8 mouse cellular contexts compared by ENCODE assay signal in the genomic region with DNA sequence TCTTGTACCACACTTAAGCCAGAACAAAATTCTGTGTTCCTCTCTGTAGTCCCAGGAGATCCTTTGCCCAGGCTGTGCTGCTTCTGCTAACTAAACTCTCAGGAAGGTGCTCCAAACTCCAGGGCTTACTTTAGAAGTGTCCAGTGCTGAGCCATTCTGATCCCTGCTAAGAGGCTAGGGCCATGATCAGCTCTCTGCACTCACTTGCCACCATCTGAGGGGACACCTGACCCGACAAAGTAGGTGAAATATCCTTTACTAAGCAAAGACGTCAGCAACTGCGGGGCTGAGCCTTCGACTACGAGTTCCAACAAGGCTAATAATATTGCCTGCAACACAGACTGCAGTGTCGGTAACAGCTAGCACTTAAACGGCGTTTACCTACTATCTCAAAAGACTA. TPM values are rescaled to one million over a fixed set of nuclear protein-coding genes. Genes with fewer than 3 reads are reported as not detected.
A peak's percentile ranks its signal among the peaks of the same experiment; 100 is the strongest.
DNase-seq lines count a peak whose midpoint lies in the region; ATAC-seq and TF ChIP-seq lines count a peak whose summit lies in the region.

No protein-coding gene starts in this region.

- ATAC-seq in heart, embryonic 14.5 days (ENCODE audit: insufficient number of reproducible peaks, insufficient read depth, low FRiP score, low read depth) = no peak
- no peak for ATAC-seq in G1E (ENCODE audit: extremely low read depth, insufficient number of reproducible peaks, low FRiP score, poor library complexity, severe bottlenecking)
- ATAC-seq in forebrain, embryonic 13.5 days = no peak
- ATAC-seq in liver, embryonic 15.5 days (ENCODE audit: insufficient read depth) = no peak

- 3% methylated on average over 8 of the region's 8 CpGs for WGBS in heart, embryonic 14.5 days
- 4% methylated on average over 8 of the region's 8 CpGs for WGBS in forebrain, embryonic 13.5 days
- 2% methylated on average over 8 of the region's 8 CpGs for WGBS in liver, embryonic 15.5 days (ENCODE audit: insufficient replicate concordance)

- DNase-seq in heart, adult 9 months (ENCODE audit: low spot score in 2 of 2) = no peak
- DNase-seq in G1E (ENCODE audit: low spot score) = peak; percentile 2
- DNase-seq in yolk sac, embryonic 10.5 days (ENCODE audit: low spot score) = peak; percentile 11
- DNase-seq in Muller cell, postnatal 12 days (ENCODE audit: inconsistent ontology term) = no peak
- DNase-seq in left cerebral cortex, adult 8-10 months (ENCODE audit: low spot score in 2 of 2) = no peak

- H3K27me3 ChIP-seq in heart, embryonic 14.5 days (ENCODE audit: control insufficient read depth, insufficient read depth, low read length) = no peaks in the 10 kb centered on the region
- peaks cover 4% of the 10 kb centered on the region; the same call in 1 of the 2 replicates for H3K27me3 ChIP-seq in G1E (ENCODE audit: insufficient read depth, low read length)
- no peaks in the 10 kb centered on the region for H3K27me3 ChIP-seq in forebrain, embryonic 13.5 days
- H3K27me3 ChIP-seq in liver, embryonic 15.5 days = no peaks in the 10 kb centered on the region; the same call in 1 of the 2 replicates

- H3K27ac ChIP-seq in heart, embryonic 14.5 days (replicated peaks in 1 of 2; ENCODE audit: control insufficient read depth in 1 of 2, insufficient read depth in 1 of 2, low read depth in 2 of 2, low read length in 2 of 2) = peak overlapping the region in 1 of 2 experiments; percentile 82; a peak in 1 of 4 replicates
- no peak overlapping the region for H3K27ac ChIP-seq in forebrain, embryonic 13.5 days
- H3K27ac ChIP-seq in liver, embryonic 15.5 days (replicated peaks) = peak overlapping the region; percentile 74

- H3K4me2 ChIP-seq in heart, embryonic 14.5 days (ENCODE audit: low read length) = peak overlapping the region; percentile 96
- H3K4me2 ChIP-seq in forebrain, embryonic 13.5 days = peak overlapping the region; percentile 98
- H3K4me2 ChIP-seq in liver, embryonic 15.5 days = peak overlapping the region; percentile 86

- H3K9me3 ChIP-seq in heart, embryonic 14.5 days (ENCODE audit: control insufficient read depth, low read length) = no peaks in the 10 kb centered on the region
- H3K9me3 ChIP-seq in G1E (replicated peaks) = no peaks in the 10 kb centered on the region
- H3K9me3 ChIP-seq in forebrain, embryonic 13.5 days (replicated peaks) = no peaks in the 10 kb centered on the region
- H3K9me3 ChIP-seq in liver, embryonic 15.5 days (replicated peaks) = no peaks in the 10 kb centered on the region

- peaks cover 8 to 10% of the 10 kb centered on the region in 2 experiments for H3K4me1 ChIP-seq in heart, embryonic 14.5 days (ENCODE audit: control insufficient read depth in 2 of 2, insufficient read depth in 2 of 2, low read length in 2 of 2)
- peaks cover 28% of the 10 kb centered on the region for H3K4me1 ChIP-seq in G1E (ENCODE audit: insufficient read depth, low read depth, low read length)
- peaks cover 20% of the 10 kb centered on the region for H3K4me1 ChIP-seq in forebrain, embryonic 13.5 days
- H3K4me1 ChIP-seq in liver, embryonic 15.5 days (replicated peaks) = peaks cover 30% of the 10 kb centered on the region

- peaks cover 13% of the 10 kb centered on the region; the same call in 1 of the 2 replicates for H3K36me3 ChIP-seq in heart, embryonic 14.5 days (ENCODE audit: control insufficient read depth, insufficient read depth, low read length)
- H3K36me3 ChIP-seq in G1E (replicated peaks) = peaks cover 38% of the 10 kb centered on the region
- H3K36me3 ChIP-seq in forebrain, embryonic 13.5 days (ENCODE audit: poor library complexity, severe bottlenecking) = peaks cover 4% of the 10 kb centered on the region
- 0 out of 2 replicates have a peak, but pooled peaks cover 5% of the 10 kb centered on the region for H3K36me3 ChIP-seq in liver, embryonic 15.5 days (replicated peaks)

- no peak for TF ChIP-seq CTCF in G1E (IDR thresholded peaks at IDR 0.05; ENCODE audit: low read depth, low read length)

- H3K4me3 ChIP-seq in heart, embryonic 14.5 days (ENCODE audit: control insufficient read depth in 1 of 2, insufficient read depth in 1 of 2, low read depth in 1 of 2, low read length in 2 of 2) = peak overlapping the region; percentile 78 to 95
- H3K4me3 ChIP-seq in G1E (ENCODE audit: low read depth, low read length) = peak overlapping the region; percentile 88
- H3K4me3 ChIP-seq in forebrain, embryonic 13.5 days = peak overlapping the region; percentile 67
- peak overlapping the region; percentile 63 for H3K4me3 ChIP-seq in liver, embryonic 15.5 days (replicated peaks)

- peak overlapping the region; percentile 82 for H3K9ac ChIP-seq in heart, embryonic 14.5 days (ENCODE audit: low read length)
- H3K9ac ChIP-seq in forebrain, embryonic 13.5 days = peak overlapping the region; percentile 80
- H3K9ac ChIP-seq in liver, embryonic 15.5 days = peak overlapping the region; percentile 35; the same call in 1 of the 2 replicates

RNA-seq across cellular contexts. Expression of gene Qdpr, which starts 0.8 kb away (rescaled TPM):
- polyA plus RNA-seq in heart, embryonic 14.5 days (2014; fragmentation: Nextera tagmentation; extraction: Ambion mirVana) = 86.7 and 88.0 TPM in 2 replicates
- total RNA-seq in G1E (2014; fragmentation: Nextera tagmentation) = 28.9 and 29.9 TPM in 2 replicates
- total RNA-seq in G1E (2017) = 28.0 and 32.3 TPM in 2 replicates
- polyA plus RNA-seq in G1E (2012) = 65.5 and 87.7 TPM in 2 replicates
- 99.7 and 106 TPM in 2 replicates for polyA plus RNA-seq in forebrain, embryonic 13.5 days (2015; fragmentation: Nextera tagmentation; extraction: Ambion mirVana)
- 85.3 and 101 TPM in 2 replicates for polyA plus RNA-seq in liver, embryonic 15.5 days (2015; fragmentation: Nextera tagmentation; extraction: Ambion mirVana)
- 100 to 1,000 TPM; 198 to 242 (median 219) TPM for total RNA-seq in left cerebral cortex, adult 8-10 months (2022)

RNA-seq across cellular contexts. Expression of gene Clrn2, which starts 4.3 kb away (rescaled TPM):
- not detected in 2 replicates for polyA plus RNA-seq in heart, embryonic 14.5 days (2014; fragmentation: Nextera tagmentation; extraction: Ambion mirVana)
- not detected in 2 replicates for total RNA-seq in G1E (2014; fragmentation: Nextera tagmentation)
- 0.33 TPM in 1 of 2 replicates, not detected in the other for total RNA-seq in G1E (2017)
- polyA plus RNA-seq in G1E (2012) = not detected in 2 replicates
- polyA plus RNA-seq in forebrain, embryonic 13.5 days (2015; fragmentation: Nextera tagmentation; extraction: Ambion mirVana) = not detected in 2 replicates
- polyA plus RNA-seq in liver, embryonic 15.5 days (2015; fragmentation: Nextera tagmentation; extraction: Ambion mirVana) = not detected in 2 replicates
- total RNA-seq in left cerebral cortex, adult 8-10 months (2022) = 1 to 10 TPM in 1 of 4 experiments, under 1 TPM in 3; 0.40 to 1.1 (median 0.49) TPM

RNA-seq across cellular contexts. Expression of gene Lap3, which starts 44.0 kb away (rescaled TPM):
- 70.5 and 70.6 TPM in 2 replicates for polyA plus RNA-seq in heart, embryonic 14.5 days (2014; fragmentation: Nextera tagmentation; extraction: Ambion mirVana)
- total RNA-seq in G1E (2014; fragmentation: Nextera tagmentation) (49.6 and 60.0 TPM in 2 replicates), G1E (2017) (47.9 and 50.5 TPM in 2 replicates)
- 15.8 and 22.9 TPM in 2 replicates for polyA plus RNA-seq in G1E (2012)
- 47.9 and 50.3 TPM in 2 replicates for polyA plus RNA-seq in forebrain, embryonic 13.5 days (2015; fragmentation: Nextera tagmentation; extraction: Ambion mirVana)
- 37.3 and 39.1 TPM in 2 replicates for polyA plus RNA-seq in liver, embryonic 15.5 days (2015; fragmentation: Nextera tagmentation; extraction: Ambion mirVana)
- total RNA-seq in left cerebral cortex, adult 8-10 months (2022) = 10 to 100 TPM; 58.1 to 68.9 (median 63.5) TPM

Comparison
In these comparisons a context has a peak if more than half of its experiments do, and no peak if none do; other contexts are left out.
1. DNase-seq: peak in G1E (single experiment) and yolk sac, embryonic 10.5 days (single experiment); none in heart, adult 9 months (0 of 2), Muller cell, postnatal 12 days (single experiment) and left cerebral cortex, adult 8-10 months (0 of 2).
2. Peak in every context shown above with its lines, with median percentiles within 50 percentile points of each other: H3K4me2 ChIP-seq, H3K4me3 ChIP-seq and H3K9ac ChIP-seq.